Comparison of ENCODE assay signal across 27 mouse cellular contexts in genomic region chr4:71757865-71758264, GRCm38 (mm10). TPM values are rescaled to one million over a fixed set of nuclear protein-coding genes. Genes with fewer than 3 reads are reported as not detected.
A peak's percentile ranks its signal among the peaks of the same experiment; 100 is the strongest.
DNase-seq lines count a peak whose midpoint lies in the region; ATAC-seq and TF ChIP-seq lines count a peak whose summit lies in the region.
"Had no signal": no experiment of that assay in that cellular context is flagged by ENCODE, and none has a peak within 500 bp of the region (broad histone marks: within the 10 kb centered on the region; RNA-seq: fewer than 3 reads in every experiment).

Gm11232 (minus strand) TSS chr4:71757965.

- TF ChIP-seq CTCF in left cerebral cortex, adult 2 months (IDR thresholded peaks at IDR 0.05): no peak

- ATAC-seq in cerebellum, adult (ENCODE audit: insufficient number of reproducible peaks, low FRiP score, low TSS enrichment): 0 out of 2 replicates have a peak, but pooled peaks have one; percentile 39
- ATAC-seq in kidney, embryonic 15.5 days (replicated peaks; ENCODE audit: low FRiP score): no peak
- ATAC-seq in intestine, embryonic 16.5 days: no peak
- ATAC-seq: CD4-positive, CD25-positive, alpha-beta regulatory T cell, adult 4 months; forebrain, embryonic 13.5 days; forebrain, postnatal 0 days had no signal

- H3K4me3 ChIP-seq in kidney, embryonic 15.5 days (replicated peaks): no peak within 1 kb of the TSS
- no peak within 1 kb of the TSS for H3K4me3 ChIP-seq in intestine, embryonic 16.5 days (ENCODE audit: low read length)
- no peak within 1 kb of the TSS for H3K4me3 ChIP-seq in left cerebral cortex, adult 2 months
- H3K4me3 ChIP-seq: embryonic facial prominence, embryonic 10.5 days; forebrain, embryonic 13.5 days; gastrocnemius, adult 2 months; heart, embryonic 12.5 days; hindbrain, embryonic 10.5 days had no signal

- WGBS in kidney, embryonic 15.5 days: 77% methylated on average over 2 of the region's 2 CpGs
- WGBS in intestine, embryonic 16.5 days: 67% methylated on average over 2 of the region's 2 CpGs

- H3K27me3 ChIP-seq in kidney, embryonic 15.5 days: no peaks in the 10 kb centered on the region
- no peaks in the 10 kb centered on the region for H3K27me3 ChIP-seq in intestine, embryonic 16.5 days (replicated peaks; ENCODE audit: control insufficient read depth, insufficient read depth, low read length)
- H3K27me3 ChIP-seq: forebrain, embryonic 13.5 days; heart, embryonic 12.5 days had no signal

- no peak within 1 kb of the TSS for H3K4me2 ChIP-seq in kidney, embryonic 15.5 days
- H3K4me2 ChIP-seq in intestine, embryonic 16.5 days (ENCODE audit: low read depth, low read length): no peak within 1 kb of the TSS
- H3K4me2 ChIP-seq: forebrain, embryonic 13.5 days; heart, embryonic 12.5 days had no signal

- no peak within 1 kb of the TSS for H3K9ac ChIP-seq in kidney, embryonic 15.5 days
- no peak within 1 kb of the TSS for H3K9ac ChIP-seq in intestine, embryonic 16.5 days (ENCODE audit: low read depth, low read length)
- H3K9ac ChIP-seq: forebrain, embryonic 13.5 days; forebrain, postnatal 0 days; heart, embryonic 12.5 days had no signal

- no peaks in the 10 kb centered on the region for H3K36me3 ChIP-seq in kidney, embryonic 15.5 days
- H3K36me3 ChIP-seq in intestine, embryonic 16.5 days (ENCODE audit: control insufficient read depth, insufficient read depth, low read length): no peaks in the 10 kb centered on the region
- H3K36me3 ChIP-seq: embryonic facial prominence, embryonic 10.5 days; G1E; heart, embryonic 12.5 days; hindbrain, embryonic 10.5 days had no signal

- no peak for DNase-seq in cerebellum, adult 9-11 months
- DNase-seq in kidney, adult 8-10 months: no peak
- DNase-seq in kidney, postnatal 4 days: peak; percentile 5 to 11
- no peak for DNase-seq in kidney, adult 18-20 months
- no peak for DNase-seq in left cerebral cortex, adult 2 months (ENCODE audit: extremely low spot score in 1 of 2, low spot score in 2 of 2)
- DNase-seq: adrenal gland, postnatal 14 days; B cell, adult 2 months; cerebellum, adult 18-20 months; cerebellum, postnatal 10 days; forebrain, postnatal 0 days; gastrocnemius, adult 2 months; gastrocnemius, postnatal 25 days had no signal

- no peaks in the 10 kb centered on the region for H3K9me3 ChIP-seq in kidney, embryonic 15.5 days (replicated peaks)
- no peaks in the 10 kb centered on the region for H3K9me3 ChIP-seq in intestine, embryonic 16.5 days (ENCODE audit: control insufficient read depth, low read length)
- H3K9me3 ChIP-seq: embryonic facial prominence, embryonic 10.5 days; forebrain, embryonic 13.5 days; hindbrain, embryonic 10.5 days had no signal

- H3K4me1 ChIP-seq in kidney, embryonic 15.5 days: peaks cover 4% of the 10 kb centered on the region; the same call in 1 of the 2 replicates
- H3K4me1 ChIP-seq in intestine, embryonic 16.5 days (ENCODE audit: control insufficient read depth, insufficient read depth, low read length): no peaks in the 10 kb centered on the region
- H3K4me1 ChIP-seq: embryonic facial prominence, embryonic 10.5 days; forebrain, embryonic 13.5 days; heart, embryonic 12.5 days; hindbrain, embryonic 10.5 days had no signal

- intact Hi-C loops in left cerebral cortex, adult 2 months (cut with DNase I): no loop called here

- peak within 1 kb of the TSS; percentile 68 for H3K27ac ChIP-seq in kidney, embryonic 15.5 days
- H3K27ac ChIP-seq in intestine, embryonic 16.5 days (ENCODE audit: low read length): peak within 1 kb of the TSS; percentile 16; the same call in 1 of the 2 replicates
- H3K27ac ChIP-seq in left cerebral cortex, adult 2 months: no peak within 1 kb of the TSS
- H3K27ac ChIP-seq: embryonic facial prominence, embryonic 10.5 days; forebrain, embryonic 13.5 days; gastrocnemius, adult 2 months had no signal

RNA-seq across cellular contexts. Expression of gene Gm11232, which starts in this region (rescaled TPM):
- 2.4 TPM in 2 replicates for polyA plus RNA-seq in kidney, embryonic 15.5 days (2015; fragmentation: Nextera tagmentation; extraction: Ambion mirVana)
- 0.23 and 0.37 TPM in 2 replicates for polyA plus RNA-seq in intestine, embryonic 16.5 days (2015; fragmentation: Nextera tagmentation; extraction: Ambion mirVana)
- total RNA-seq in left cerebral cortex, adult 2 months (2021): not detected
- total RNA-seq: adrenal gland, adult 18-20 months; adrenal gland, postnatal 14 days; gastrocnemius, adult 2 months; gastrocnemius, postnatal 25 days; granulocyte monocyte progenitor cell, adult 5-6 weeks; heart, adult 8-10 months; heart, postnatal 25 days had no signal
- polyA plus RNA-seq: CD4-positive, CD25-positive, alpha-beta regulatory T cell, adult 4 months; embryonic facial prominence, embryonic 14.5 days; forebrain, embryonic 13.5 days; forebrain, postnatal 0 days; G1E; heart, embryonic 16.5 days; hindbrain, embryonic 10.5 days had no signal

Comparison
In these comparisons a context has a peak if more than half of its experiments do, and no peak if none do; other contexts are left out.
1. DNase-seq: peak in kidney, postnatal 4 days (2 of 2); none in cerebellum, adult 9-11 months (single experiment), kidney, adult 8-10 months (0 of 2), kidney, adult 18-20 months (single experiment) and left cerebral cortex, adult 2 months (0 of 2).